Mouse (Mus musculus): ENCODE measurements at regions not wholly inside any gene's neighbourhood (a gene's known extent, or its start where the extent isn't known, plus 50 kb on each side); places are given as distances from the start of the nearest gene placed in this dataset.

- no peak overlapping the region for H3K4me3 ChIP-seq
- no peak for TF ChIP-seq CTCF (conservative IDR thresholded peaks at IDR 0.05)
- DNase-seq (ENCODE audit: low spot score in 2 of 2) = no peak
- H3K27ac ChIP-seq = no peak overlapping the region
These were observed 147.4 kb downstream of the Rnd3 start for GRCm38 (mm10) chr2:51001548-51001947.

- DNase-seq (ENCODE audit: low spot score in 2 of 2) = no peak
- no peak overlapping the region for H3K27ac ChIP-seq
- no peak for TF ChIP-seq CTCF (conservative IDR thresholded peaks at IDR 0.05)
- no peak overlapping the region for H3K4me3 ChIP-seq
These were observed 165.0 kb downstream of the Rnd3 start for GRCm38 (mm10) chr2:50983883-50984410.

GRCm38 (mm10) chr2:50982571-50982970 is 166.3 kb downstream of the Rnd3 start:
- Histone ChIP-seq H3K4me3 (no peak overlapping the region), H3K27ac (no peak overlapping the region)
- TF ChIP-seq CTCF (conservative IDR thresholded peaks at IDR 0.05) = no peak
- DNase-seq (ENCODE audit: low spot score in 2 of 2) = no peak

- TF ChIP-seq CTCF (conservative IDR thresholded peaks at IDR 0.05) = no peak
- DNase-seq (ENCODE audit: low spot score in 2 of 2) = no peak
- Histone ChIP-seq H3K27ac (no peak overlapping the region), H3K4me3 (no peak overlapping the region)
These were observed 170.6 kb downstream of the Rnd3 start for GRCm38 (mm10) chr2:50978356-50978755.

- Histone ChIP-seq H3K27ac (peak overlapping the region; percentile 80), H3K4me3 (peak overlapping the region; percentile 37)
- no peak for TF ChIP-seq CTCF (conservative IDR thresholded peaks at IDR 0.05)
- DNase-seq (ENCODE audit: low spot score in 2 of 2) = peak; percentile 49 to 79
These were observed 177.6 kb downstream of the Rnd3 start for GRCm38 (mm10) chr2:50971131-50971825.

- Histone ChIP-seq H3K4me3 (no peak overlapping the region), H3K27ac (no peak overlapping the region)
- no peak for TF ChIP-seq CTCF (conservative IDR thresholded peaks at IDR 0.05)
- DNase-seq (ENCODE audit: low spot score in 2 of 2) = no peak
These were observed 180.5 kb downstream of the Rnd3 start for GRCm38 (mm10) chr2:50968382-50968781.

GRCm38 (mm10) chr2:50967826-50968225 is 181.1 kb downstream of the Rnd3 start:
- no peak for TF ChIP-seq CTCF (conservative IDR thresholded peaks at IDR 0.05)
- Histone ChIP-seq H3K27ac (no peak overlapping the region), H3K4me3 (no peak overlapping the region)
- DNase-seq (ENCODE audit: low spot score in 2 of 2) = no peak

GRCm38 (mm10) chr2:50967133-50967532 is 181.8 kb downstream of the Rnd3 start:
- TF ChIP-seq CTCF (conservative IDR thresholded peaks at IDR 0.05) = no peak
- H3K4me3 ChIP-seq = no peak overlapping the region
- no peak overlapping the region for H3K27ac ChIP-seq
- DNase-seq (ENCODE audit: low spot score in 2 of 2) = no peak

GRCm38 (mm10) chr2:50965485-50966017 is 183.4 kb downstream of the Rnd3 start:
- Histone ChIP-seq H3K27ac (no peak overlapping the region), H3K4me3 (no peak overlapping the region)
- TF ChIP-seq CTCF (conservative IDR thresholded peaks at IDR 0.05) = no peak
- DNase-seq (ENCODE audit: low spot score in 2 of 2) = no peak

GRCm38 (mm10) chr2:50964062-50964461 is 184.8 kb downstream of the Rnd3 start:
- no peak overlapping the region for H3K4me3 ChIP-seq
- no peak for TF ChIP-seq CTCF (conservative IDR thresholded peaks at IDR 0.05)
- H3K27ac ChIP-seq = no peak overlapping the region
- no peak for DNase-seq (ENCODE audit: low spot score in 2 of 2)

- no peak for TF ChIP-seq CTCF (conservative IDR thresholded peaks at IDR 0.05)
- DNase-seq (ENCODE audit: low spot score in 2 of 2) = no peak
- Histone ChIP-seq H3K27ac (no peak overlapping the region), H3K4me3 (no peak overlapping the region)
These were observed 187.9 kb downstream of the Rnd3 start for GRCm38 (mm10) chr2:50961049-50961448.

- no peak for DNase-seq (ENCODE audit: low spot score in 2 of 2)
- H3K27ac ChIP-seq = no peak overlapping the region
- no peak for TF ChIP-seq CTCF (conservative IDR thresholded peaks at IDR 0.05)
- no peak overlapping the region for H3K4me3 ChIP-seq
These were observed 189.6 kb downstream of the Rnd3 start for GRCm38 (mm10) chr2:50959323-50959722.

- no peak for TF ChIP-seq CTCF (conservative IDR thresholded peaks at IDR 0.05)
- Histone ChIP-seq H3K27ac (no peak overlapping the region), H3K4me3 (no peak overlapping the region)
- DNase-seq (ENCODE audit: low spot score in 2 of 2) = no peak
These were observed 194.4 kb downstream of the Rnd3 start for GRCm38 (mm10) chr2:50954361-50955066.

All from layer of hippocampus, adult 2 months (tissue).